Mouse (Mus musculus) kidney, embryonic 16.5 days (tissue): Measurements from ENCODE around the gene Daxx. TPM values are rescaled to one million over a fixed set of nuclear protein-coding genes. Genes with fewer than 3 reads are reported as not detected.

Experiments
- ATAC-seq: fragments of 200-750 bp; cut with Nextera tagmentation; 2 replicates; pipeline ENCODE4 v1.8.0; 2017; ENCODE audit warnings: moderate TSS enrichment; ENCODE audit not compliant: low FRiP score, low TSS enrichment
- H3K27ac ChIP-seq: fragments of 300-500 bp; sonication (generic); 2 replicates; pipeline ENCODE4 v1.5.1; 2014; ENCODE audit warnings: low read length
- H3K27me3 ChIP-seq: fragments of 300-500 bp; sonication (generic); 2 replicates; pipeline ENCODE4 v1.6.1; 2014; ENCODE audit warnings: low read length, control low read depth, mixed read lengths; ENCODE audit not compliant: insufficient read depth
- H3K36me3 ChIP-seq: fragments of 300-500 bp; sonication (generic); 2 replicates; pipeline ENCODE4 v1.6.1; 2014; ENCODE audit warnings: low read length, control low read depth, mixed read lengths; ENCODE audit not compliant: insufficient read depth
- H3K4me1 ChIP-seq: fragments of 300-500 bp; sonication (generic); 2 replicates; pipeline ENCODE4 v1.6.1; 2014; ENCODE audit warnings: low read length, control low read depth, mixed read lengths; ENCODE audit not compliant: insufficient read depth
- H3K4me2 ChIP-seq: fragments of 300-500 bp; sonication (generic); replicated peaks from 2 replicates; pipeline ENCODE4 v1.6.1; 2014; ENCODE audit warnings: low read depth, low read length
- H3K4me3 ChIP-seq: fragments of 300-500 bp; sonication (generic); 2 replicates; pipeline ENCODE4 v1.5.1; 2014; ENCODE audit warnings: mild to moderate bottlenecking, low read length
- H3K9ac ChIP-seq: fragments of 300-500 bp; sonication (generic); replicated peaks from 2 replicates; pipeline ENCODE4 v1.6.1; 2014; ENCODE audit warnings: low read length
- H3K9me3 ChIP-seq: fragments of 300-500 bp; sonication (generic); 2 replicates; pipeline ENCODE4 v1.6.1; 2016; ENCODE audit warnings: low read length, control low read depth
- WGBS: fragments of 180-500 bp; shearing (Covaris S2); extraction: QIAGEN DNeasy Blood & Tissue Kit; methylation state at CpG from one replicate; pipeline ENCODE4 v1.1.7; 2014; 5-methylcytosine and 5-hydroxymethylcytosine counted together
- polyA plus RNA-seq: library from polyadenylated mRNA; unstranded; fragments of >200 nt; fragmentation: Nextera tagmentation; extraction: Ambion mirVana; gene quantifications from 2 replicates; pipeline ENCODE4 v1.2.1, GENCODE M21; 2015

The Daxx gene
- polyA plus RNA-seq, 1 experiment from 2014 or later, result 60.1 TPM

DNA sequence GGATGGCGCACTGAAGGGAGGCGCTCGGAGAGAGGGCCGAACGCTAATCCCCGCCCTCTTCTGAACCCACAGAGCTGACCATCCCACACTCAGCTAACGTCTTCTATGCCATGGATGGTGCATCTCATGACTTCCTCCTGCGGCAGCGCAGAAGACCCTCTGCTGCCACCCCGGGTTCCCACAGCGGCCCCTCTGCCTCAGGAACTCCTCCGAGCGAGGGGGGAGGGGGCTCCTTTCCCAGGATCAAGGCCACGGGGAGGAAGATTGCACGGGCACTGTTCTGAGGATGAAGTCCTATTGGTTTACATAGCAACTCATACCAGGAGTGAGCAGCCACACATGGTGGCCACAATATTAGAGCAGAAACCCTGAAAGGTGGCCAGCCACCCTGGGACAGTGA, 27.8 kb downstream of the Daxx start:
- Histone ChIP-seq H3K9me3 (no peaks in the 10 kb centered on the region), H3K36me3 (peaks cover 30% of the 10 kb centered on the region), H3K27ac (no peak overlapping the region), H3K27me3 (no peaks in the 10 kb centered on the region), H3K4me3 (no peak overlapping the region), H3K4me2 (no peak overlapping the region), H3K4me1 (peaks cover 17% of the 10 kb centered on the region), H3K9ac (no peak overlapping the region)
- ATAC-seq, result no peak
- 87% methylated on average over 15 of the region's 15 CpGs for WGBS

- Histone ChIP-seq H3K36me3 (peaks cover 37% of the 10 kb centered on the region), H3K9me3 (no peaks in the 10 kb centered on the region), H3K9ac (no peak overlapping the region), H3K27ac (no peak overlapping the region), H3K27me3 (no peaks in the 10 kb centered on the region), H3K4me1 (peaks cover 17% of the 10 kb centered on the region), H3K4me2 (no peak overlapping the region), H3K4me3 (no peak overlapping the region)
- WGBS, result 71% methylated on average over 11 of the region's 11 CpGs
- ATAC-seq, result no peak
Observed at GRCm38 (mm10) chr17:33938783-33939182, 29.6 kb downstream of the Daxx start.

DNA sequence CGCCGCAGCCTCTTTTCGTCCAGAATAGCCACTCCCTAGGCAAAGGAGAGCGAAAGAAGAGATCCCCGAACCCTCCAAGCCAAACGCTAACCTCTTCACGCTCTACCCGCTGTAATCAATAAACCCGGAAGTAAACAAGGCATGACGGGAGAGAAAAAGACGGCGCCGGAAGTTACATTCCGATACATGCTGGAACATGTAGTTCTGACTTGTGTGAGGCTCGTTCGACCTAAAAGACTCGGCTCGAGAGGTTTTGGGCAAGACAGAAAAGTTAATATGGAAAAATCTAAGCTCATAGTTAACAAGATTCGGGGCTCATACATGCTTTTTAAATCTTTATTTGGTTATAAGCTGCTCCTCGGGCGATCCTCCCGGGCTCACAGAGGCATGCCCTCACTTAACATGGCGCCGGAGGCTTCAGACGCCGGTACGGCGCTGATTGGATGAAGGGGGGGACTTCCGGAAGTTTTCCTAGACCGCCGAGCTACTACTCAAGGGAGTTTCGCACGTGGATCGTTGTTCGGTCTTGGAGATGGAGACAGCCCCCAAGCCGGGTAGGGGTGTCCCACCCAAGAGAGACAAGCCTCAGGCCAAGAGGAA, 31.1 kb downstream of the Daxx start, which contains the start of the genes Pfdn6 and Wdr46:
Pfdn6 (minus strand) TSS at position 138 of the 600 bp plus-strand sequence.
Wdr46 (plus strand) TSS at position 455 of the 600 bp plus-strand sequence.
- peak within 1 kb of the TSS; percentile 89 for H3K9ac ChIP-seq
- H3K4me2 ChIP-seq, result peak within 1 kb of the TSS; percentile 95
- peak; percentile 87 for ATAC-seq
- H3K27me3 ChIP-seq, result no peaks in the 10 kb centered on the region
- peaks cover 50% of the 10 kb centered on the region for H3K36me3 ChIP-seq
- no peaks in the 10 kb centered on the region for H3K9me3 ChIP-seq
- WGBS, result under 1% methylated on average over 36 of the region's 36 CpGs
- peak within 1 kb of the TSS; percentile 97 for H3K4me3 ChIP-seq
- no peak within 1 kb of the TSS for H3K27ac ChIP-seq
- peaks cover 17% of the 10 kb centered on the region for H3K4me1 ChIP-seq

DNA sequence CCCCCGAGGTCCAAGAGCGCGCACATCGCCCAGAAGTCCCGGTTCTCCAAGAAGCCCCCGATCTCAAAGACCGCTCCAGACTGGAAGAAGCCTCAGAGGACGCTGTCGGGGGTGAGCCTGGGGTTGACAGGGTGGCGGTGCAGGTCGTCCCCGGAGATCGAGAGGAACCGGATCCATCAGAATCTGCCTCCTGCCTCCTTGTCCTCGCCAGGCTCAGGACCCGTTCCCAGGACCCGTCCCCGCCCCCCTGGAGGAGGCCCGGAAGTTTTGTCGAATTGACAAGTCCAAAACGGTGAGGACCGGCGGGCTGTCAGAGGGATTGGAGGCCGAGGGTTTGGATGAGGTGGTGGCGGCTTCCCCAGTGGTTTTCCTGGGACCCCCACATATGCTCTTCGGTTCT, 31.8 kb downstream of the Daxx start:
- peak overlapping the region; percentile 89 for H3K9ac ChIP-seq
- peaks cover 45% of the 10 kb centered on the region for H3K36me3 ChIP-seq
- no peak overlapping the region for H3K27ac ChIP-seq
- 3% methylated on average over 26 of the region's 26 CpGs for WGBS
- peak overlapping the region; percentile 97 for H3K4me3 ChIP-seq
- no peak for ATAC-seq
- no peaks in the 10 kb centered on the region for H3K9me3 ChIP-seq
- H3K4me1 ChIP-seq, result peaks cover 17% of the 10 kb centered on the region
- peak overlapping the region; percentile 95 for H3K4me2 ChIP-seq
- H3K27me3 ChIP-seq, result no peaks in the 10 kb centered on the region

- Histone ChIP-seq H3K4me3 (peak overlapping the region; percentile 97), H3K4me1 (peaks cover 17% of the 10 kb centered on the region), H3K27me3 (no peaks in the 10 kb centered on the region), H3K27ac (no peak overlapping the region), H3K36me3 (peaks cover 48% of the 10 kb centered on the region), H3K9ac (peak overlapping the region; percentile 89), H3K4me2 (peak overlapping the region; percentile 95), H3K9me3 (no peaks in the 10 kb centered on the region)
- no peak for ATAC-seq
- WGBS, result 54% methylated on average over 19 of the region's 19 CpGs
Observed at GRCm38 (mm10) chr17:33941381-33941780, 32.2 kb downstream of the Daxx start.

- 95% methylated on average over 15 of the region's 15 CpGs for WGBS
- H3K36me3 ChIP-seq, result peaks cover 35% of the 10 kb centered on the region
- no peak overlapping the region for H3K4me3 ChIP-seq
Observed at GRCm38 (mm10) chr17:33943454-33943853, 34.2 kb downstream of the Daxx start.

GRCm38 (mm10) chr17:33947430-33948089, 38.3 kb downstream of the Daxx start:
- H3K36me3 ChIP-seq, result peaks cover 46% of the 10 kb centered on the region
- no peak for ATAC-seq
- 90% methylated on average over 10 of the region's 10 CpGs for WGBS

More at GRCm38 (mm10) chr17:33943454-33943853, 34.2 kb downstream of the Daxx start:
- peaks cover 17% of the 10 kb centered on the region for H3K4me1 ChIP-seq
- no peaks in the 10 kb centered on the region for H3K27me3 ChIP-seq
- H3K27ac ChIP-seq, result no peak overlapping the region
- no peak overlapping the region for H3K4me2 ChIP-seq
- ATAC-seq, result no peak
- no peak overlapping the region for H3K9ac ChIP-seq
- no peaks in the 10 kb centered on the region for H3K9me3 ChIP-seq

GRCm38 (mm10) chr17:33948090-33948904, 39.1 kb downstream of the Daxx start:
- H3K27me3 ChIP-seq, result no peaks in the 10 kb centered on the region
- H3K27ac ChIP-seq, result no peak overlapping the region
- H3K4me2 ChIP-seq, result no peak overlapping the region
- no peak for ATAC-seq
- 82% methylated on average over 22 of the region's 22 CpGs for WGBS
- H3K9me3 ChIP-seq, result no peaks in the 10 kb centered on the region
- peaks cover 31% of the 10 kb centered on the region for H3K4me1 ChIP-seq
- peaks cover 48% of the 10 kb centered on the region for H3K36me3 ChIP-seq
- no peak overlapping the region for H3K9ac ChIP-seq
- H3K4me3 ChIP-seq, result no peak overlapping the region

More at GRCm38 (mm10) chr17:33947430-33948089, 38.3 kb downstream of the Daxx start:
- no peak overlapping the region for H3K4me2 ChIP-seq
- no peak overlapping the region for H3K9ac ChIP-seq
- H3K27me3 ChIP-seq, result no peaks in the 10 kb centered on the region
- no peaks in the 10 kb centered on the region for H3K9me3 ChIP-seq
- peaks cover 23% of the 10 kb centered on the region for H3K4me1 ChIP-seq
- H3K27ac ChIP-seq, result no peak overlapping the region
- H3K4me3 ChIP-seq, result no peak overlapping the region

DNA sequence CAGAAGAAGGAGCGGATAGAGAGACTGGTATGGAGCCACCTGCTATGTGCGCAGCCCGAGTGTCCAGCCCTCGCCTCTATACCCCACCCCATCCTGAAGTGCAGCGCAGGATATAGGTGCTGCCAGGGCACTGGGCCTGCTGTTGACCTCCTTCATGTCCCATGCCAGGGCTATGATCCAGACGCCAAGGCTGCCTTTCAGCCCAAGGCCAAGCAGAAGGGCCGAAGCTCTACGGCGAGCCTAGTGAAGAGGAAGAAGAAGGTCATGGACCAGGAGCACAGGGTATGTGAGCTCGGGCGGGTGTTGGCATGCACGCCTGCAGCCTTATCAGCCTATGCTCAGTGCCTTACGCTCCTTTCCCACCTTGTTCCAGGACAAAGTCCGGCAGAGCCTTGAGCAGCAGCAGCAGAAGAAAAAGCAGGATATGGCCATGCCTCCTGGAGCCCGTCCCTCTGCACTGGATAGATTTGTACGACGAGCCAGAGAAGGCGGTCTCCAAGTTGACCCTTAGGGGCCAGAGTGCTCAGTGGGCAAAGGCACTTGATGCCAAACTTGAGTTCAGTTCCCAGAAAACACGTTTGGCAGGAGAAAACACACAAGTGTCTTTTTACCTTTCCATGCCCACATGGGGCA, 39.8 kb downstream of the Daxx start:
- H3K36me3 ChIP-seq, result peaks cover 49% of the 10 kb centered on the region
- H3K4me1 ChIP-seq, result peaks cover 38% of the 10 kb centered on the region
- ATAC-seq, result no peak
- WGBS, result 89% methylated on average over 19 of the region's 19 CpGs
- H3K9ac ChIP-seq, result no peak overlapping the region
- no peaks in the 10 kb centered on the region for H3K27me3 ChIP-seq
- H3K9me3 ChIP-seq, result no peaks in the 10 kb centered on the region
- H3K27ac ChIP-seq, result no peak overlapping the region
- H3K4me3 ChIP-seq, result no peak overlapping the region
- no peak overlapping the region for H3K4me2 ChIP-seq
